Mouse (Mus musculus) large intestine, adult 2 months (tissue): ENCODE data around the gene Pml. TPM values are rescaled to one million over a fixed set of nuclear protein-coding genes. Genes with fewer than 3 reads are reported as not detected.
A peak's percentile ranks its signal among the peaks of the same experiment; 100 is the strongest.

Experiments used
- DNase-seq: peaks from one replicate; pipeline ENCODE4 v3.0.0-alpha.2; 2012; ENCODE audit warnings: low read depth, low spot score
- WGBS: fragments of 180-500 bp; shearing (Covaris S2); methylation state at CpG from one replicate; pipeline ENCODE4 v1.1.7; 2018; 5-methylcytosine and 5-hydroxymethylcytosine counted together
- polyA plus RNA-seq: library from polyadenylated mRNA; depleted of rRNA; stranded (reverse); fragments of >200 nt; gene quantifications from 2 replicates; pipeline ENCODE4 v1.2.3, GENCODE M21; 2012

Pml gene
- polyA plus RNA-seq, 1 experiment, result 35.1 TPM

DNA sequence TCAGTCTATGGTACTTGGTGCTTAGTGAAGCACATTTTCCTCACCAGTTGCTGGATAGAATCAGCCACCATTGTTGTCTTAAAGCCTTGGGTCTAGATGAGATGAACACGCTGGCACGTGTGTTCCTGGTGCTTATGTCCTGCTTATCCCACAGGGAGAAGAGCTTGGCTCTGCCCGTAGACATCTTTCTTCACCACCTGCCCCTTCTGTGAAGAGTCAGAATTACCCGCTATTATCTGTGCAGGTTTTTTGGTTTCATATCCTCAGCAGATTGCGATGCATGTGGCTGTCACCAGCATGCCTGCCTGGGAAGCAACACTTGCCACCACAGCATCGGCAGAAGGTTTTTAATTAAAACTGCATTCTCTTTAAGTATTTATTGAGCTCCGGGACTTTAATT lies 43.6 kb downstream of the Pml start:
- WGBS, result 90% methylated on average over 7 of the region's 7 CpGs
- no peak for DNase-seq

DNA sequence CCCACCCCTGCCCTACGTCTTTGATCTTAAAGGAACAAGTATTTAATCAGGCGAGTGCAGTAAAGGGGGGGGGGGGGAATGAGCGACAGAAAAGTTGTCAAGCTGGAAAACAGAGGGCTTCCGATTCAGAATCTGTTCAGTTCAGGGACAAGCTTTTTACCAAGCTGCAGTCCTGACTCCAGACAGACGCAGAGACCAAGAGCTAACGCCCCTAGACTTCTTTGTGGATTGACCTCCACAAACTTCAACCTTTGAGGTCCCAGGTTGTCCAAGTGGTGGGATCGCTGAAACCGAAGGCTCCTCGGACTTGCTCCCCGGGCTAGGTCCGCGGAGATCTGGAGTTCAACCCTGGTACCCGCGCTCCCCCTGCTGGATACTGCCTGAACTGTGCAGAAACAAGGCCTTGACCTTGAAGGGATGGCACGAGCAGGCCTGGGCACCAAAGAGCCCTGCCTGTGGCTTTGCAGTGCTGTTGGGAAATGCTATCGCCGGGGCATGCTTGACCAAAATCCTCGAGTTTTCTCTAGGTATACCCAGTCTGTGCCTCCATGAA lies 45.1 kb downstream of the Pml start:
- WGBS, result 3% methylated on average over 18 of the region's 18 CpGs
- DNase-seq, result peak; percentile 68

DNA sequence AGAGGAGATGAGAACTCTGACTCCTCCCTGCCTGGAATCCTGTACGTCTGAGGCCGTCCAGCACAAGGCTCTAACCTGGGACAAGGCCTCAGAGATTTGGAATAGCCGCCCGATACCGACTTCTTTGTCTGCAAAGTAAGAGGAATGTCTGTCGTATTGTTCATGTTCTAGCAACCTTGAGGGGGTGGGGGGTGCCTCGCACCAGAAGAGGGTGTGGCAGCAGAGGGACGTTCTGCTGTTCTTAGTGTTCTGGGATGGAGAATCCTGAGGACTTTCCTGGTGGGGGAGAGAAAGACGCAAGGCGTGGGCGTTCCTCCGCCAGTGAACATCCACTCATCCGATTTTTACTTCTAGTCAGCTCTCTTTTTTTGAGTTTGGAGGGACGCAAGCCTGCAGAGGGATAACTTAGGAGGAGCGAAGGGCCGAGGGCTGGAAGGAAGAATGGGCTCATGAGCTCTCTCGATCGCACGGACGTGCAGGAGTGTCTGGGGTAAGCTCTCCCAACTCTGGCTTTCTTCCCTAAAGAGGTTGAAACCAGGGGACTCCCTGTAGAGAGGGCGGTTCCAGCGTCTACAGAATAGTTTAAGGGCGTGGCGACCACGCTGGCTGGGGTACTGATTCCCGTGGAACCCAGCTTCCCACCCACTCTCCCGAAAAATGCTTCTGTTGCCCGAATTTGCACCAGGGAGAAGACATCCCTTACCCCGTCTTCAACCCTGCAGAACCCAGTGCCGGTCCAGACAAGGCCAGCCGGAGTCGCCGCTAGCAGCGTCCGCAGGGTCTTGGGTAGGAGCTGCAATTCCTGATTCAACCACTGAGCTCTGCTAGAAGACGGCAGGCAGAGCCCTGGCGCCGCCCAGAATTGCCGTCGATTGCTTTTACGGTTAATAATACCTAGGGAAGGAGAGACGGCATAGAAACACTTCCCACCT lies 45.8 kb downstream of the Pml start, which contains the start of the genes Islr and Islr2:
Gene Islr (minus strand): TSS at position 791 of the 932 bp plus-strand sequence.
Gene Islr2 (minus strand): TSS at position 804 of the 932 bp plus-strand sequence.
- 6% methylated on average over 42 of the region's 42 CpGs for WGBS
- peak; percentile 37 for DNase-seq

DNA sequence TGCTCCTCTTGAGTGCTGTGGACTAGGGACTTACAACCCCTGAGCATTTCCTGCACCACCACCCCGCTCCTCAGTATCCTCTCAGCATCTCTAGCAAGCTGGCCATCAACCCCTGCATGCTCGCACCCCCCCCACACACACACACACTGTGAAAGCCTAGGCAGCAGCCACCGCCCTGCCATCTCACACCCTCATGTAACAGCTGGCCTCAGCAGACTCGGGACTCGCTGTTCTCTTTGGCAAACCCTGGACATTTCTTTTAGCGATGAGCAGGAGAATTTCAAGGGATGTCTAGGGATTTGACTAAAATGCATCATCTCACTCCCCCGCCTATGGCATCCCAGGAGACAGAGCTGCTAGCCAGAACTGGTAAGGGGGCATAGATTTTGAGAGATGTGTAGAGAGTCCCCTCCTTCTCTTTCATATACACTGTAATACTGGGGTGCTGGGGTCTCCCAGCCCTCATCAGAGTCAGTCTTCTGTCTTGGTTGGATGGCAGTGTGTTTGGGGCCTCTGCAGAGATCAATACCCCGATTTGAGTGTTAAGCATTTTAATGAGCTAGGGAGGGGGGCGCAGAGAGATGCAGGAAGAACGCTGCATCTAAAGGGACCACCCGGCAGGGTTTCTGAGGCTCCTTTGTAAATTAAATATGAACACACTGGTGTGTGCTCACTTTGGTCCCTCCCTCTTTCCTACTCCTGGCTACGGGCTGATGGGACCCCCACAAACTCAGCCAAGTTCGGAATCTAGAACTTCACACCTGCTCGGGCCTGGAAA lies 46.7 kb downstream of the Pml start:
- WGBS, result 19% methylated on average over 14 of the region's 14 CpGs
- no peak for DNase-seq

DNA sequence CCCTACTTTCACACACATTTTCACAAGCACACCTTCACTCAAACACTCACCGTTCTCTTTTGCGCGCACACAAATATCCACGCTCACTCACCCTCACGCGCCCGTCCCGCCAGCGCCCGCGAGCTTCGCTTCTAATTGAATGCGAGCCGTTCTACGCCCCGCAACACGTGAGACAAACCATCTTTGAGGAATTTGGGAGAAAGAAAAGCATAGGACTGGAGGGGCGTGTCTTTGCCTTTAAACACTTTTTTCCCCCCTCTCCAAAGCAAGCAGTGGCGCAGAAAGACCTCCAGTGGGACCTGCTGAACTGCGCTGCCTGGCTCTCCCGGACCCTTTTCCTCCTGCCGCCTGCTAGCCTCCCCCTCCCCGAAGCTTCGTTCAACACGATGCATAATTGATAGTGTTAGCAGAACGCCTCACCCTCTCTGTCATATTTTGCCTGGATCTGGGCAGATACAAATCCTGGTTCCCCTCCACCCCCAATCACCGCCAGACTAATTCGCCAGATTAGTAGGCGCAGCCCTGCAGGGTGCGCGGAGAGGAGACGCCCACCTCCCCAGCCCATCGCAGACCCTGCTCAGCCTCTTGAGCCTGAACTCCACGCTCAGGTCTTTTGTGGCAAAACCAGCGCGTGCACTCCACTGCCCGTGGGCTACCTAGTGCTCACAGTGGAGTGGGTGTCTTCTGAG lies 47.6 kb downstream of the Pml start:
- no peak for DNase-seq
- WGBS, result 4% methylated on average over 37 of the region's 37 CpGs

DNA sequence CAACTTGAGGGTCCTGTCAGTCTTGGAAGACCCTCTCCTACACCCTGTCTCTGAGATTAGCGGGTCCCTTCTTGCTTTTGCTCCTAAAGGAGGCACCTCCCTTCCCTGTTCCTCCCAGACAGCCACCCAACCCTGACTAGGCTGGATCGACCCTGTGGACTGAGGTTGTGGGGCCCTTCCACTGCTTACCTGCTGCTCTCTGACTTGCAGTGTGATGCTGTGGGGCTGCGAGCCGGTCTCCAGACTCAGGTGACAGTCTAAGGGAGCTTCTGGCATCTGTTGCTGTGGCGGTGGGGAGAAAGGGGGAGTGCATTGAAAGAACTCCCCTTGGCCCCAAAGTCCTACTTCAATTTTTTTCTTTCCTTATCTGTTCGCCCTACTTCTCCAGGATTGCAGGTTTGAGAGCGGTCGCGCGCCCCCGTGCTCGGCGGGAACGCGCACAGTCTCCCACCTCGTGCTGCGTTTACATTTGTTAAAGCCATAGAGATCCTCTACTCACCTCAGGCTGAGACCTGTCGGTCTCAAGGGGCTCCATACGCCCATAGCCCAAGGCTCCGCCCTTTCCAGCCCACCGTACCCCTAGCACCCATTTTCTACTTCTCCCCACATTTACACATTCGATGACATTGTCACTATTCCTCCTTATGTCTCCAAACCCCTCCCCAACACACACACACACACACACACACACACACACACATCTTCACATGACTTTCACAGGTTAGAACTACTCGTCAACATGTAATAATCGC lies 48.3 kb downstream of the Pml start:
- WGBS, result 4% methylated on average over 24 of the region's 24 CpGs
- DNase-seq, result no peak

DNA sequence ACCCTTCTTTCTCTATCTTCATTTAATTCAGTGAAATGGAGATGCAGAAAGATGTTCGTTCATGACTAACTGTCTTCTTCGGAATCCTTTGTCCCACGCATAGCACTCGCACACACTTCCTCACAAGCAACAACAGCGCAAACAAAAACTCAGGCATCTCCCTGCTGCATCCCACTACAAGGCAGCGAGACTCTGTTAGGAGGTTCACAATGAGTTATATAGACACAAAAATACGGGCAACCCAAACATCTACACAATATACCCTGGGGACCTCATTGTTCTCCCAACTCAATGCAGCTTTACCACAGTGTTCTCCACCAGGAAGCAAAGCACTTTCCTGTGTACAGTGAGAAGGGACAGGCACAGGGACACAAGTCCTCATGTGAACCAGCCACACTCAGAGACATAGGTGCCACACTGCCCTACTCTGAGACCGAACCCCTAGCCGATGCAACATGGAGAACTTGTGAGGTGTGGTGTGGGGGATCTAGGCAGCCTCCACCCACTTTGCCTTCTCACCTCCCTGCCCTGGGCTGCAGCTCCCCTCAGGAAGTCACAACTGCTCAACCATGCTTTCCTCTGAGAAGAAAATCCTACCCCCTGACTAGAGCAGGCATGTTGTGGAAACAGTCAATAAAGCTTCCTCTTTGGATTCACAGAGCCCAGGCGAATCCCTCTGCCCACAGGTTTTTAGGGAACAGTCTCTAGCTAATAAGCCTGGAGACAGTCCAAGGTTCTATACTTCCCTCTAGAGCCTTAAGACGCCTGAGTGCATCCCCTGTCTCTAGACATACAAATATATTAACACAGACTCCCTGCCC lies 49.1 kb downstream of the Pml start:
- DNase-seq, result no peak
- WGBS, result 17% methylated on average over 11 of the region's 11 CpGs

DNA sequence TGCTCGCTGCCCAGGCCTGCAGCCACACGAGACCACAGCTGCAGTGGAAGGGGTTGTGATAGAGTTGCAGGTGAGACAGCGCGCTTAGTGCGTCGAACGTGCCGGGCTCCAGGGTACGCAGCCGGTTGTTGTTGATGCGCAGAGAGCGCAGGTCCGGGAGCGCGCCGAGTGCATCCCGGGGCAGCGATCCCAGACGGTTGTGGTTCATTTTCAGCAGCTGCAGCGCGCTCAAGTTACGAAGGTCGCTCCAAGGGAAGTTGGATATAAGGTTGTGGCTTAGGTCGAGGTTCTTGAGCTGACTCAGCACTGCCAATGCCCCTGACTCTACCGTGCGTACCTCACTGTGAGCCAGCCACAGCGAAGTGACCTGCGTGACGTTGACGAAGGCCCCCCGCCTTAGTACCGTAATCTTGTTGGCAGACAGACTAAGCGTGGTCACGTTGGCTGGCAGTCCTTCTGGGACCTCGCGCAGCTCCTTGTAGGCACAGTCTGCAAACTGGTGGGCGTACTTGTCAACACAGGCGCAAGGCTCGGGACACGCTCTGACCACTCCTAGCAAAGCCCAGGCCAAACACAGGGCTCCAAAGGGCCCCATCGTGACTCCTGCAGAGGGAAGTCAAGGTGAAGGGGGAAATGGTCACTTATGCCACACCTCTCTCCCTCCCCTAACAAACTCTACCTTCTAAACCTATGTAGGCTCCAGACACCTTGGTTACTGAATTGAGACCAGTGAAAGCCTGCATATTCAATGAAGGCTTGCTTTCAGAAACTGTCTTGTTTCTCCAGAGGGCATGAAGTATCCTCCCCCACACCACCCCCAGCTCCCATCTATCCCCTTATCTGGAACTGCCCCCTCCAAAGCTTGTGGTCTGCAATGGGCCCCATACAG lies 50.0 kb downstream of the Pml start:
- DNase-seq, result no peak
- WGBS, result 4% methylated on average over 41 of the region's 41 CpGs

DNA sequence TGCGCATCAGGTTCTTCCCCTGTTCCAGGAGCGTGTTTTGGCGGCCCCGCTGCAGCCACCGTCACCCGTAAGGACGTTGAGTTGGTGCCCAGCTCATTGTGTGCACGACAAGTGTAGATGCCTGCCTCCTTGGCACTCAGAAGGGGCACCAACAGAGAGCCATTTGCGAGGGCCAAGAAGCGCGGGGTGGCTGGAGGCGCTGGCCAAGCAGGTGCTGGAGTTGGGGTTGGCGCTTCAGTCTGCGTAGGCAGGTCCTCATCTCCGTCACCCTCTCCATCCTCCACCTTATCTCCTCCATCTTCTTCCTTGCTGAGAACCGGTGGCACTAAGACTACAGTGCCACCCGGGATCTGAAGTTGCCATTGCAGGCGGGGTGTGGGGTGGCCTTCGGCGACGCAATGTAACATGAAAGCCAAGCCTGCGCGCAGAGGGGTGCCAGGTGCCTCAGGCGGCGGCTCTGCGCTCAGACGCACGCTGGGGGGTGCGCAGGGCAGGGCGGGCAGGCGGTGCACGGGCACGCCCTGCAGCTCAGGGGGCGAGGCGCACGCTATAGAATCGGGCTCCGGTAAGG lies 50.7 kb downstream of the Pml start:
- no peak for DNase-seq
- 5% methylated on average over 38 of the region's 38 CpGs for WGBS

DNA sequence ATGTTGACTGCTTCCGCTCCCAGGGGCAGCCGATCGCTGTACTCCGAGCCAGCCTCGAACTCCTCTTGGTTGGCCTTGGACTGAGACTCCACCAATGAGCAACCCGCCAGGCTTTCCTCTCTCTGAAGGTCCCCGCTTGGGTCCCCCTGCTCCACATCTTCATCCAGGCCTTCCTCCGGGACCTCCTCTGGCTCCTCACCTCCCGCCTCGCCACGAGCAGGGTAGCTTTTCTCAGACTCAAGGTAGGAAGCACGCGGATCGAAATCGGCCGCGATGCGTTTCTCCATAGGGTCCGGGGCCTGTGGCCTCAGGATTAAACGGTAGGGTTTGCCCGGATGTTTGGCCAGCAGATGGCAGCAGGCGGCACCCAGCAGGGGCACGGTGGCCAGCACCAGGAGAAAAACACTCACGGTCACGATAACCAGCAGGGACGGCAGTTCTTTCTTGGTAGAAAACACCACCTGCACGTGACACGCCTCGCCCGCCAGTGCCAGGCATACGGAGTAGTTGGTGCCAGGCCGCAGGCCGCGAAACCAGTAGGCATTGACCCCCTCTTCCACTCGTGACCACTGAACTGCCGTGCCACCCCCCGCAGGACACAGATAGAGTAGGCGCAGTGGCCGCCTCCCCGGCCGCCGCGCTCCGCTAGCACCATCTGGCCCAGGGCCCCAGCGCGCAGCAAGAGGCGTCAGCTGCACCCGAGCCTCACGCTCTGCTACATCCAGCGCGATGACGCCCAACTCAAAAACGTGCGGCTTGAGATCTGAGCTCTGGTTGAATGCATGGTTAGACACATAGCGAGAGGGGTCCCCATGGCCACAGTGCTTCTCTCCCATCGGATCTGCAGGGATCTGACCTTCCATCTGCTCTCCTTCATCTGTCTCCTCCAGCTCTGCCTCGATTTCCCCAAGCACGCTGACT lies 51.5 kb downstream of the Pml start:
- DNase-seq, result no peak
- 2% methylated on average over 58 of the region's 58 CpGs for WGBS

DNA sequence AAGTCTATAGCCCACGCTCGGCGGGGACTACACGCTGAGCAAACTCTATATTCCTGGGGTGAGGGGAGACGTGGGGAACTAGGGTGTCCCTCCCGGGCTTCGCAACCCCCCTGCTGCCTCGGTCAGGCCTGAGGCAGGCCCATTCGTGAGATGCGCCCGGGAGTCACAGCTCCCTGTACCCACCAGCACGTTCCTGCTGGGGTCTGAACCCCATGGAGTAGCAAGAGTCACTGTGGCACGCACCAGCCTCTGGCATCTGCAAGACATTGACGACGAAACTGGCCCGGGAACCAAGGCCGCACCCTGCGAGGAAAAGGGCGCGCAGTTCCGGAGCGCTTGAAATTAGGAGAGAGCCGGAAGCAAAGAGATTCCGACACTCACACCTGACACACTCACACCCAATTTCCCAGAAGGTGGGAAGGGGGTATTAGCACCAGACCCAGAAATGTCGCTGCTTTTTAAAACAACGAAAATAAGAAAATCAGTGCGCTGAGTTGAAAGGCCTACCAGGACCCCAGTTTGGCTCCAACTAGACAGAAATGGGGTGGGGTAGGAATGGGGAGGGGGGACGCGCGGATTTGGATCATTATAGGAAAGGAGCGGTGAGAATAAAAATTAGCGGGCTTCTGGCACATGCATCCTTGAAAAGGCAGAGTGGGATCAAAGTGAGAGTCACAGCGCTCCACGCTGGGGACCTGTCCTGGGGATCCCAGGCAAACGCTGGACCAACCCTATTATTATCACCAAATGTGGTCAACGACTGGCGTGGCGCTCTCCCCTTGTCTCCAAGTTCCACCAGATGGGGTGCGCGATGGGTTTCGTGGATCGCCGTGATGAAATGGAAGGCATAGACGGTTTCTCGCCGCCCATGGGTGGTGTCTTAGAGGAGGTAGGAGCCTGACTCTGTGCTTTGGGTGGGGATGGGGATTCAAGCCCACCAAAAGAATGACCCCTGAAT lies 52.7 kb downstream of the Pml start:
- WGBS, result 8% methylated on average over 46 of the region's 46 CpGs
- no peak for DNase-seq

DNA sequence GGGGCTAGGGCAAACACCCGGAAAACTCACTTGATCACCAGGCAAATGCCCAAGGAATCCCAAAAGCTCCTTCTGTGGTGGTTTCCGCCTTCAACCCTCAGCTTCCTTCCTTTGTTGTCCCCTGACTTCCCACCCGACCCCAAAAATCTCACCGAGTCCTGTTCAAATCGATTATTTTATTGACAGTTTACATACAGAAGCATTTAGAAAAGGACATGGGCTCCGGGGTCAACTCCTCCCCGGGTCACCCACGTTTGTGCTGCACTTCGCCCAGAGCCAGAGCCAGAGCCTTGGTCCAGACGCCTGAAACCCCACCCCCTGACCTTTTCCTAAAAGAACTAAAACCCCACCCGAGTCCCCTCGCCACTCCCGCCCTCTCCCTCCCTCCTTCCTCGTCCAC lies 53.4 kb downstream of the Pml start:
- 10% methylated on average over 14 of the region's 14 CpGs for WGBS
- DNase-seq, result no peak

DNA sequence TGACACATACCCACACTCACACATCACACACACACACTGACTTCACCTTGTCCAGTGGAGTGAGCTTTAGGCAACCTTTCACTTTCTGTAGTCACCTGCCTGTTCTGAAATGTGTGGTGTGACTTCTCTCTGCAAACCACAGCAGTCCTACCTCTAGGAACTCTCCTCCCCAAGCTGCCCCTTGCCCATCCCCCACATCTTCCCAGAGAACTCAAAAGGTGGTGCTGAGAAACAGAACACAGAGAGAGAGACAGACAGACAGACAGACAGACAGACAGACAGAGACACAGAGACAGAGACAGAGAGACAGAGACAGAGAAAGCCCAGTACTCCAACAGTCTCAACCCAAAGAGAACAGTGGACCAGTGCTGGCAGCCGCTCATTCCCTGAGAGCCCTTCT lies 53.9 kb downstream of the Pml start:
- WGBS, result 30% methylated on average over 1 of the region's 1 CpGs
- no peak for DNase-seq

DNA sequence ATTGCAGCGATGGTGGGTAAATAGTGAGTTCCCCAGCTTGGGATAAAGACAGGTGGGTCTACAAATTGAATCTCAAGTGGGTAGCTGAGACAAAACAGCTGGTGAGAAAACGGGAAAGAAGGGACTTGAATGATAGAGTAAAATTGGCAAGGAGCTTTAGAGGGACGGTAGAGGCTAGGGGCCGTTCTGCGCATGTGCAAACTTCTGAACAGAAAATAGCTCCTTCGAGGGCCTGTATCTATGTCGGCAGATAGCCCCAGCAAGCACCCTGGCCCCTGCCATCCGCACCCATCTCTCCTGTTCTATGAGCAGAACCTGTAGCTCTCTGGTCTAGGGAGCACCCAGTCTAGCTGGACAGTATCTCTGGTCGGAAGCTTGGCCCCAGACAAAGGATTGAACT lies 55.4 kb downstream of the Pml start:
- 72% methylated on average over 9 of the region's 9 CpGs for WGBS
- no peak for DNase-seq

DNA sequence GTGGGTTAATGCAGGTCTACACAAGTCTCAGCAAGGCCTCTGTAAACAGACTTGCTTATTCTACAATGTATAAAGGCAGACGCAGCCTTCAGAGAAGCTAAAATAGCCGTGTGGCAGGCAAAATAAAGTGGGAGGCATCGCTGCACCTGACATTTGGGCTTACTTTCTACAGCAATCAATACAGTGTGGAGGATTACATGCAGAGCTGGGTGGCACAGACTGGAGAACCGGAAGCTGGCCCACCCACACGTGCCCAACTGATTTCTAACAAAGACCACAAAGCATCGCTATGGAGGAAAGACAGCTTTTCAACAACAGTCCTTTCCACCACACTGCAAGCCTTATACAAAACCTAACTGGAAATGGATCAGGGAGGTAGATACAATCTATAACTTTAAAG lies 65.1 kb downstream of the Pml start:
- no peak for DNase-seq
- 77% methylated on average over 6 of the region's 6 CpGs for WGBS
